Mouse (Mus musculus) embryonic facial prominence, embryonic 12.5 days (tissue): ENCODE results near the gene Prr15. TPM values are rescaled to one million over a fixed set of nuclear protein-coding genes. Genes with fewer than 3 reads are reported as not detected.

Source experiments
- ATAC-seq: fragments of 200-750 bp; cut with Nextera tagmentation; 2 replicates; pipeline ENCODE4 v1.8.0; 2017; ENCODE audit not compliant: insufficient number of reproducible peaks, insufficient read depth, low FRiP score, low TSS enrichment
- H3K27ac ChIP-seq: fragments of 300-500 bp; sonication (generic); 2 replicates; pipeline ENCODE4 v1.5.1; 2016; ENCODE audit warnings: mild to moderate bottlenecking
- H3K27me3 ChIP-seq: fragments of 300-500 bp; sonication (generic); 2 replicates; pipeline ENCODE4 v1.6.1; 2016; ENCODE audit warnings: mild to moderate bottlenecking, moderate library complexity
- H3K36me3 ChIP-seq: fragments of 300-500 bp; sonication (generic); 2 replicates; pipeline ENCODE4 v1.6.1; 2016; ENCODE audit warnings: mild to moderate bottlenecking
- H3K4me1 ChIP-seq: fragments of 300-500 bp; sonication (generic); 2 replicates; pipeline ENCODE4 v1.6.1; 2016
- H3K4me2 ChIP-seq: fragments of 300-500 bp; sonication (generic); replicated peaks from 2 replicates; pipeline ENCODE4 v1.6.1; 2016; ENCODE audit warnings: mild to moderate bottlenecking, moderate library complexity
- H3K4me3 ChIP-seq: fragments of 300-500 bp; sonication (generic); 2 replicates; pipeline ENCODE4 v1.5.1; 2016; ENCODE audit warnings: mild to moderate bottlenecking
- H3K9ac ChIP-seq: fragments of 300-500 bp; sonication (generic); 2 replicates; pipeline ENCODE4 v1.6.1; 2016; ENCODE audit warnings: mild to moderate bottlenecking, moderate library complexity
- H3K9me3 ChIP-seq: fragments of 300-500 bp; sonication (generic); 2 replicates; pipeline ENCODE4 v1.6.1; 2016; ENCODE audit warnings: mild to moderate bottlenecking, moderate library complexity
- WGBS: fragments of 180-500 bp; shearing (Covaris S2); methylation state at CpG from one replicate; pipeline ENCODE4 v1.1.7; 2016; 5-methylcytosine and 5-hydroxymethylcytosine counted together
- polyA plus RNA-seq: library from polyadenylated mRNA; unstranded; fragments of >200 nt; fragmentation: Nextera tagmentation; extraction: Ambion mirVana; gene quantifications from 2 replicates; pipeline ENCODE4 v1.2.1, GENCODE M21; 2016

Gene Prr15
- polyA plus RNA-seq, 1 experiment from 2014 or later = 4.1 TPM

DNA sequence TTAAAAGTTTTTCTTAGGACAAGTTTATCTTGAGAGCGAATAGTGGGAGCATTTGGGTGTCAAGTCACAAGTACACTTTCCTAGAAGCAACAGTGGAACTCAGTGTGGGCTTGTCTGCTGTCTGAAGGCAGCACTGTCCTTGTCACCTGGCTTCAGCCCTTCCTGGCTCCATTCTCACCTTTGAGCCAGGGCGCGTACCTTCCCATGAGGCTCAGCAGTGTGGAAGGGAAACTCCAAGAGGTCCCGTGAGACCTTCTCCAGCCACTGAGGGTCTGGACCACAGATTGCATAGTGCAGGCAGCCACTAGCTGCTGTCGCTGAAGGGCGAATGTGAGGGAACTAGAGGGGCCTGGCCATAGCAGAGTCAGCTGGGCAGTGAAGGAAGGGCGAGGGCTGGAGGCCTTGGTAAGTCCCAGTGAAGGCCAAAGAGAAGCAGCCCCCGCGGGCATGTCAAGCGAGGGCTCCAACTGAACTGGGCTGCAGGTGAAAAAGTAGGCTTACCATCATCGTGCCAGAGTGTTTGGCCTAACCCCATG lies 7.5 kb downstream of the Prr15 start:
- Histone ChIP-seq H3K36me3 (no peaks in the 10 kb centered on the region), H3K9me3 (no peaks in the 10 kb centered on the region), H3K4me1 (peaks cover 13% of the 10 kb centered on the region), H3K9ac (no peak overlapping the region), H3K4me3 (no peak overlapping the region), H3K27ac (no peak overlapping the region), H3K4me2 (no peak overlapping the region), H3K27me3 (peaks cover 17% of the 10 kb centered on the region)
- no peak for ATAC-seq
- WGBS = 49% methylated on average over 11 of the region's 11 CpGs

DNA sequence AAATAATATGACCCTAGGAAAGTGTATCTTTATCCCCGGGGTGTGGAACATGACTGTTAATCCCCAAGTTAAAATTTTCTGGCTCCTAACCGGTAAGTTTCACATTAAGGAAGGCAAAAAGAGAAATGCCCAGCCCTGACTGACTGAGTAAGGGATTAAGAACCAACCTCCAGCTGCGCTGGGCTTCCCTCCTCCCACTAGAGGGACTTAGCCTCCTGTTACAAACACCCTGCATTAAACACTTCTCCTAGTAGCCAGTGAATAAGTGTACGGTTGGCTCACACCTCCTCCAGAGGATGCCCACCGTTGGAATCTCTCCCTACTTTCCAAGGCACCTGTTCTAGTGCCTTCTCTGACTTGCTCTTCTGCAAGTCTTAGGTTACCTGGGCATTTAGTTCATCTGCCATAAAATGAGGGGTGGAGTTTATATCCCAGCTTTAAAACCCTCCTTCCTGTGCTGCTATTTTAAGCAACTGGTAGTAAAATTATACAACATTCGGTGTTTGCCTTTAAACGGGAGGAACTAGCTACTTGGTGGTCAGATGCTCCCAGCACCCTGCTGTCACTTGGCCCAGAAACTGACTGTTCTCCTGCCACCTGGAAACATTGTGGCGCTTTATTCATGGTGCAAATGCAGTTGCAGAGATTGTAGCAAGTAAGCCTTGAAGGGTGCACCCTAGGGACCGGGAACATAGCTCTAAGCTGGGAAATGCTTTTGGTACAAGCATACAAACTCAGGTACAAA lies 8.2 kb downstream of the Prr15 start:
- WGBS = 37% methylated on average over 9 of the region's 9 CpGs
- Histone ChIP-seq H3K4me1 (peaks cover 13% of the 10 kb centered on the region), H3K4me2 (no peak overlapping the region), H3K9me3 (no peaks in the 10 kb centered on the region), H3K9ac (no peak overlapping the region), H3K36me3 (no peaks in the 10 kb centered on the region), H3K27me3 (peaks cover 10% of the 10 kb centered on the region; the same call in 1 of the 2 replicates), H3K27ac (no peak overlapping the region), H3K4me3 (no peak overlapping the region)
- ATAC-seq = no peak

DNA sequence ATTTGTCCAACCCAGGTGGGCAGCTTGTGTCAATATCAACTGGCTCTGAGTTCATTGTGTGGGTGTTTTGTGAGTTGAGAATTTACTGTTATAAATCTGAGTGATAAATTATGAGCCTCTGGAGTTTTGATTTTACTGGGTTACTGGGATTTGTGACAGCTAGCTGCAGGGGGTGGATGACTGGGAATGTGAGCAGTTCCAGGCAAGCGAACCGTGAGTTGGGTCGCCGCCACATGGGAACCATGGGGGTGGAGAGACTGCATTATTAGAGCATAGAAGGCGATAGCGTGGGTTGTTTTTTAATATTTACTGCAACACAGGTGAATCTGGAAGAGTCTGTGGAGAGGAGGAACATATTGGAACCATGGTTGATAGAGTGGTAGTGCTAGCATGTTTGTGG lies 11.7 kb downstream of the Prr15 start:
- H3K9me3 ChIP-seq = no peaks in the 10 kb centered on the region
- H3K4me1 ChIP-seq = peaks cover 6% of the 10 kb centered on the region
- H3K27ac ChIP-seq = no peak overlapping the region

DNA sequence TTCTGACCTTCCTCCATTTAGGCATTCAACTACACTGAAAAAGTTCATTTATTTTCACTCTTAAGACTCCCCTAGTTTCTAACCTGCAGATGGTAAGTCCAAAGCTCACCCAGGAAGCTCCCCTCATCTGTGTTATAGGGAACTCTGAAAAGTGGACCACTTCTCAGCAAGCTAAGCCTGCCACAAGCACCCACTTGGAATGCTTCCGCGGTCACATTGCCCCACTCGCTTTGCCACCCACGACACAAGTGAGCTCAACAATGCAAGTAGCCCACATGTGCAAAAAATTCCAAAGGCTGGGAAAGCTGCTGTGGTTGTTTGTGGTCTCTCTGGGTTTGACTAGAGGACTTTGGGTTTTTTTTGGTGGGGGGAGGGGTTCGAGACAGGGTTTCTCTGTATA lies 15.5 kb downstream of the Prr15 start:
- WGBS = 87% methylated on average over 5 of the region's 5 CpGs
- H3K4me1 ChIP-seq = no peaks in the 10 kb centered on the region
- H3K27ac ChIP-seq = no peak overlapping the region
- no peaks in the 10 kb centered on the region for H3K27me3 ChIP-seq
- H3K9ac ChIP-seq = no peak overlapping the region
- no peaks in the 10 kb centered on the region for H3K9me3 ChIP-seq
- H3K4me3 ChIP-seq = no peak overlapping the region
- H3K4me2 ChIP-seq = no peak overlapping the region
- no peaks in the 10 kb centered on the region for H3K36me3 ChIP-seq
- no peak for ATAC-seq

More for the DNA sequence above, 11.7 kb downstream of the Prr15 start:
- WGBS = 89% methylated on average over 6 of the region's 6 CpGs
- no peak overlapping the region for H3K9ac ChIP-seq
- H3K4me2 ChIP-seq = no peak overlapping the region
- H3K27me3 ChIP-seq = 0 out of 2 replicates have a peak, but pooled peaks cover 4% of the 10 kb centered on the region
- no peak for ATAC-seq
- no peaks in the 10 kb centered on the region for H3K36me3 ChIP-seq
- H3K4me3 ChIP-seq = no peak overlapping the region

DNA sequence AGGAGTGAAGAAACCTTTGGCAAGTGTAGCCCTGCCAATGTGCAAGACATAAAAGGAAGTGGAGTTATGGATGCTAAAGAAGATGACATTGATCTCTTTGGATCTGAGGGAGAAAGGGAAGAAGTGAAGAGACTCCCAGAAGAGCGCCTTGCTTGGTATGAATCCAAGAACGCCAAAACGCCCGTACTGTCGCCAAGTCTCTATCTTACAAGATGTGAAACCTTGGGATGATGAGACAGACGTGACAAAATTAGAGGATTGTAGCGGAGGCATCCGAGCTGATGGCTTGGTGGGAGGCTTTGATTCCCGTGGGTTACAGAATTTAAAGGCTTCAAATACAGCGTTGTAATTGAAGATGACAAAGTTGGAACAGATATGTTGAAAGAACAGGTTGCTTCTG lies 16.6 kb downstream of the Prr15 start:
- ATAC-seq = no peak
- H3K4me2 ChIP-seq = no peak overlapping the region
- no peaks in the 10 kb centered on the region for H3K9me3 ChIP-seq

DNA sequence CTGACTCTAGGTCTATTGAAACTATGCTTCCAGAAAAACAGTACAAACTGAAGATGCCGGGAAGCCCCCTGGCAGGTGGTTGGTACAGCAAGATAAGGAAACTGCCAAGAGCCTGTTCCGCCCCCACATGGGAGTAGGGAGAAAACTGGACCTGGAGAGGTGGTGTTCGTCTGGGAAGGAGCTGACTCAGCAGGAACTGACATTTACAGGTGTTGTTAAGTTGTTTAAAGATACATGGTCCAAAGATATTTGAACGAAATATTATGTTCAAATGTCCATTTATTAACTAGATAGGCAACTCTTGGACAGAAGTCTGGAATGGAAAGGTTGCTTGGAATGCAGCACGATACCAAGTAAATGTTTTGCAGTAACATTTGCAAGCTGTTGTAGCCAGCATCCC lies 26.2 kb downstream of the Prr15 start:
- WGBS = 84% methylated on average over 5 of the region's 5 CpGs
- Histone ChIP-seq H3K36me3 (no peaks in the 10 kb centered on the region), H3K9ac (no peak overlapping the region), H3K27me3 (no peaks in the 10 kb centered on the region), H3K27ac (no peak overlapping the region), H3K4me3 (no peak overlapping the region), H3K9me3 (no peaks in the 10 kb centered on the region), H3K4me1 (no peaks in the 10 kb centered on the region), H3K4me2 (no peak overlapping the region)
- ATAC-seq = no peak

More for the DNA sequence above, 16.6 kb downstream of the Prr15 start:
- no peak overlapping the region for H3K27ac ChIP-seq
- H3K27me3 ChIP-seq = no peaks in the 10 kb centered on the region
- WGBS = 85% methylated on average over 10 of the region's 10 CpGs
- H3K36me3 ChIP-seq = no peaks in the 10 kb centered on the region
- no peaks in the 10 kb centered on the region for H3K4me1 ChIP-seq
- no peak overlapping the region for H3K9ac ChIP-seq
- H3K4me3 ChIP-seq = no peak overlapping the region

DNA sequence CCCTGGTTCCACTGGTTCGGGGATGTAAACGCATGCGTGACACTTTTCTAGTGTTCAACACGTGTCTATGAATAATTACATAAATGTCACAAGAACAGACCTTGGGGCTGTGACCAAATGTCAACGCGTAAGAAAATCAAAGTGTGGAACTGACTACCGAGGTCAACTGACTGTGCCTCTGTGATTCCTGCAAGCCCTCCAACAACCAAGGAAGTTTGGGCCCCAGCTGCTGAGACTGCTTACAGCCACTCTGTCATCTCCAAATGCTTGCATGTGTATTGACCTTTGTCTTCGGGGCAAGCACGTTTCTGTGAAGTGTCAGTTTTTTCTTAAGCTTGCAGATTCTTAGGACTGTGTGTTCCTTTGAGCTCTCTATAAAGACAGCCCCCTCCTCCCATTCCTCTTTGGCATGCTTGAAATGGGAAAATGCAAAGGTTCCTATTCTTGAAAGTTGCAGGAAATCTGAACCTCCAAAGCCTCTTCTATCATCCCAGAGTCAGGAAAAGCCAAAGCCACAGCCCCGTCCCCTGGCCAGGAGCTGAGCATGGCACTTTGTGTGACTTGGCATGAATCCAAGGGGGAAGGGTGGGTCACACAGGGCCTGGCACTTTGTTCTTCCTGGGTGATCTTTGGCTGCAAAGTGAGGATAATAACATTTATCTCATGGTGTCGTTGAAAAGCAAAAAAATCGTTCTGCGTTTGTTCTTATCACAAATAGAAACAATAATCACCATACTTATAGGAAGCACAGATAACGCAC lies 27.5 kb downstream of the Prr15 start:
- Histone ChIP-seq H3K4me2 (no peak overlapping the region), H3K36me3 (no peaks in the 10 kb centered on the region), H3K27ac (no peak overlapping the region), H3K4me3 (no peak overlapping the region), H3K9me3 (no peaks in the 10 kb centered on the region), H3K9ac (no peak overlapping the region), H3K4me1 (no peaks in the 10 kb centered on the region), H3K27me3 (no peaks in the 10 kb centered on the region)
- ATAC-seq = no peak
- WGBS = 60% methylated on average over 14 of the region's 14 CpGs

DNA sequence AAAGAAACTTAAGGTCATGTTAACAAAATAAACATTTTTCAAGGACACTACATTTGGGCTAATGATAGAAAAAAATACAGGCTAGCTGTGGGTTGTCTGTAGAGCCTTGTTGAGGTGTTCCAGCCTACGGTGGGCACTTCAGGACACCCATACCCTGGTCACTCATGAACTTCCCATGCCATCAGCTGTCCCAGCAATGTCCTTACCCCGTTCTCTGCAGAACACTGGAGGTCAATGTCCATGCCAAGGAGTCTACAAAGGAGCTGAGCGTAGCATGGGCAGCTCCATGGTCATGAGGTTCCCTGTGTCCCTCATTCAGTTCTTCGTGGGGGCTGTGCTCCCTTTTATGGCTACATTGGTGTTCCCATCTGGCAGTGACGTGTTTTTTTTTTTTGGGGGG lies 28.1 kb downstream of the Prr15 start:
- Histone ChIP-seq H3K27me3 (no peaks in the 10 kb centered on the region), H3K9me3 (no peaks in the 10 kb centered on the region), H3K9ac (no peak overlapping the region), H3K36me3 (no peaks in the 10 kb centered on the region), H3K4me1 (no peaks in the 10 kb centered on the region), H3K4me2 (no peak overlapping the region), H3K4me3 (no peak overlapping the region), H3K27ac (no peak overlapping the region)
- WGBS = 87% methylated on average over 5 of the region's 5 CpGs
- no peak for ATAC-seq

DNA sequence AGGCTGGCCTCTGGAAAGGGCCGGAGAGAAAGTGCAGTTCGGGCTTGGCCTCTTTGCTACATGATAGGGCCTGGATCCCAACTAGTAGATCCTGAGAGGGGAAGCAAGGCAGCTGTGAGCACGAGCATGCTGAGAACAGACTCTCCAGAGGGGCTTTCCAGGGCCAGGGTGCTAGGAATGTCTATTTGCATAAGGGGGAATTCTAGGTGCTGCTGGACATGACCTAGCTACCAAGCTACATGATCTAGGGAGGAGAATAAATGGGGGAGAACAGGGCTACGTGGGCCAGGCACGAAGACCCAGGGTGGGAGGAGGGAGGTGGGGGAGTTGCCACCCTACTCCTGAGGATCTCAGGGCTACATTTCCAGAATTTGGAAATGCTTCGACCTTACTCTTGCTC lies 30.0 kb downstream of the Prr15 start:
- H3K4me1 ChIP-seq = no peaks in the 10 kb centered on the region
- no peaks in the 10 kb centered on the region for H3K27me3 ChIP-seq
- no peak overlapping the region for H3K4me2 ChIP-seq
- no peak overlapping the region for H3K9ac ChIP-seq
- H3K36me3 ChIP-seq = no peaks in the 10 kb centered on the region
- H3K9me3 ChIP-seq = no peaks in the 10 kb centered on the region
- WGBS = 78% methylated on average over 6 of the region's 6 CpGs
- no peak for ATAC-seq
- H3K27ac ChIP-seq = no peak overlapping the region
- H3K4me3 ChIP-seq = no peak overlapping the region

DNA sequence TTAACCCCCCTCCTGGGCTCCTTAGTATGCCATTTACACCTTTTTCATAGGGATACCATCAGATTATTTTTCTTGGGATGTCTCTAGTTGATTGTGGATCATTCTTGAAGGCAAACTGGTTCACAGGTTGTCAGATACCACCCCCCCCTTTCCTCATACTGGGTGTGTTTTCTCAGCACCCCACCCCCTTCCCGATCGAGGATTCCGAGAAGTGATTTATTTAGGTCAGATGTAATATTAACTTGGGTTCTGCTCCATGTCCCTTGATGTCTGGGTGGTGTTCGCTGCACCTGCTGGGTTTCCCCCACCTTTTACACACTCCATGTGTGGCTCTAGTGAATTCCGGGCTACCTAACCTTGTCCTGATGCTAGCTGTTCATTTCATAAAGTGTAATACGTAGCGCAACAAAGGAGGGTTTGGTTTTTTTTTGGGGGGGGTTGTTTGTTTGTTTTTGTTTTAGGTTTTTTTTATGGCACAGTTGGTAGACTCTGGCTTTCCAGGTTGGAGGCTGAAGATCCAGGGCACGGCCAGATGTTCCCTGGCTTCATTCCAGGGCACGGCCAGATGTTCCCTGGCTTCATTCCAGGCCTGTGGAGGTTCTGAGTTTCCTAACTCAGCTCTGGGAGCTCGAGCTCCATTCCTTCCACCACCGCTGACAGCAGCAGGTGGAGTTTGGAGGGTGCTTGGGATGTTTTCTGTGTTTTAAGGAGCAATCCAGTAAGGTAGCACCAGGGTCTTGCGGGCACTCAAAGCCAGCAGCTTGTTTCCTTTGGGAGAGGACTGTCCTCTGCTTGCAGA lies 37.1 kb downstream of the Prr15 start:
- no peak for ATAC-seq
- no peak overlapping the region for H3K9ac ChIP-seq
- H3K4me2 ChIP-seq = no peak overlapping the region
- H3K27ac ChIP-seq = no peak overlapping the region
- no peak overlapping the region for H3K4me3 ChIP-seq
- no peaks in the 10 kb centered on the region for H3K9me3 ChIP-seq
- 77% methylated on average over 12 of the region's 12 CpGs for WGBS
- H3K27me3 ChIP-seq = no peaks in the 10 kb centered on the region
- peaks cover 6% of the 10 kb centered on the region; the same call in 1 of the 2 replicates for H3K4me1 ChIP-seq
- no peaks in the 10 kb centered on the region for H3K36me3 ChIP-seq

DNA sequence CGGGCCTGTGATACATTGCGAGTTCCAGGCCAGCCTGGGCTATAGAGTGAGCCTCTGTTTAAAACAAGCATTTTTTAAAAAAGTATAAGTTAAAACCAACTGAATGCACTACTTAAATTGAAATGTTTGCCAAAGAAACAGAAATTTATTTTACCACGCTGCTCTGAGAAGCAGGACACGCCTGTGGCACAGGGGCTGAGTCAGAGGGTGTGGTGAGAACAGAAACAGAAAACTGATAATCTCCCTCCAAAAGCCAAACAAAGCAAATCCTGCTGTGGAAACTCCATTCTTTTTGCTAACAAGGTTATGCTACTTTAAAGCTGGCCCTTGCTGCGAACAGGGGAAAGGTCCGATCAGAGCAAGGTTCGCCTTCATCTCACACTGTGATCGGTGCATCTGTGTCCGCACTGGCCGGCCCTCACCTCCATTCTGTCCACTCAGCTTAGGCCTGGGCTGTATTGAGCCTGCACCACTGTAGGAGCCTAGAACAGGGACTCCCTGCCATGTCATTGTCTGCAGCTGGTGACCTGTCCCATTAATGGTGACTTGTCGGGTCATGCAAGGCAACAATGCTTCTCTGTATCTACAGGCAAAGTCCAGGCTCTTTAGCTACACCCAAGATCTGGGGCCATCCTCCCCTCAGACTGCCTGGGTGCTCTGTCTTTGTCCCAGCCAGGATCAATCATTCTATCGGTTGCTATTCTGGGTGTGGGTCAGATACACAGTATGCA lies 38.9 kb downstream of the Prr15 start:
- ATAC-seq = no peak
- 74% methylated on average over 12 of the region's 12 CpGs for whole genome bisulfite sequencing
- H3K27me3 ChIP-seq = no peaks in the 10 kb centered on the region
- peaks cover 10% of the 10 kb centered on the region; the same call in 1 of the 2 replicates for H3K4me1 ChIP-seq
- no peaks in the 10 kb centered on the region for H3K36me3 ChIP-seq
- no peak overlapping the region for H3K4me3 ChIP-seq
- H3K9ac ChIP-seq = no peak overlapping the region
- H3K4me2 ChIP-seq = no peak overlapping the region
- no peaks in the 10 kb centered on the region for H3K9me3 ChIP-seq
- no peak overlapping the region for H3K27ac ChIP-seq
